Mouse (Mus musculus) left cerebral cortex, adult 8-10 months (tissue): ENCODE data around the gene Tnks1bp1. TPM values are rescaled to one million over a fixed set of nuclear protein-coding genes. Genes with fewer than 3 reads are reported as not detected.

Experiments used
- DNase-seq, 2 experiments: peaks; one replicate each; pipeline ENCODE4 v3.0.0; 2022; ENCODE audit warnings: low spot score in 2 of 2
- total RNA-seq, 4 experiments: library from RNA; stranded (reverse); gene quantifications; 2 replicates each; pipeline ENCODE4 v1.2.4; 2022

Tnks1bp1 gene
- total RNA-seq, 4 experiments from 2014 or later = 96.3 to 122 (median 110) TPM

DNA sequence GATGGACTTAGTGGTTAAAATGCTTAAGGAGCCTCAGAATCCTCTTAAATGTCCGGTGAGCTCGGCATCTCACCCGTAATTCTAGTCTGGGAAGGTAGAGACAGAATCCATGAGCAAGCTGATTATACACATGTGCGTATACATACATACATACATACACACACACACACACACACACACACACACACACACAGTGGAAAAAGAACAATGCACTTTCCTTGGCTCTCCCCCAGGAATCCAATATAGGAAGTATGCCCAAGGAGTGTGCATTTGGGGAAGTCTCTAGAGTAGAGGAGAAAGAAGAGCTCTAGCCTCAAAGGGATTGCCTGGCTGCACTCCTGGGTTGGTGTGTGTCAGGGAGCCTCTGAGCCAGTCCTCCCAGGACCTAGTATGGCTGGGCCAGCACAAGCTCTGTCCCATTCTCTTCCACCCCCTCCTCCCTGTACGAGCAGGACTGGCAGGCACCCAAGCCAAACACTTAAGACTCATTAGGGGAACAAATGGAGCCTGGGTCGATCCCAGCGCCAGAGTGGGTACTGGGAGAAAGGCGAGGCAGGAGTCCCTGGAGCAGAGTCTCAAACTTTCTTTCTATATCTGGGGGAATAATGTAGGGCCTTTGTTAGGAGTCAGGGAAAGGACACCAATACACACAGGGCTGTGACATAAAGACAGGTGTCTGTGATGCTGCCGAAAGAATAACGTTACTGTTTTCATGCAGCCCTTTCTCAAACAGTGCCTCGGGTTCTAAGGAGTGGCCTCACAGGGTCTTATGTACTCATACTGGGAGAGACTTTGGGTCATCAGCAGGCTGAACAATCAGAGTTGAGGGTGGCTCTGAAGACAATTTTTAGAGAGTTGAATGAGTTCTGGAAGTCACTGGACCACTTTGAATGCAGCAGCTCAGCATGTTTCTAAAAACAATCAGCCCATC lies 41.2 kb downstream of the Tnks1bp1 start:
- no peak for DNase-seq

DNA sequence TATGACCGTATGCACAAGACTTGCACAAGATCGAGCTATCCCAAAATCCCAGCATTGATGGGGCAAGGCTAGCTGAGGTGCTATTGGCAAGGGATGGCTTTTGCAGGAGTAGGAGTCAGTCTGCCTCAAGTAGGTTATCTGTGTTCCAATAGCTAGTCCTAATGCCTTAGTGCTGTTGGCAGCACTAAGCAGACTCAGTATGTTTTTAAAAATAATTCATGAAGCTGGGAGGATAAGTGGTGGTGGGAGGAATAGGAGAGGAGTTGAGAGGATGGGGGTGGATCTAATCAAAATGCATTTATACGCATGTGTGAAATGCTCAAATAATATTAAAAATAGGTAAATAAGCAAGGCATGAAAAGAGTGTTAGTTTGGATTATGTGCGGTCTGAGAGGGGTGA lies 43.5 kb downstream of the Tnks1bp1 start:
- DNase-seq = no peak

DNA sequence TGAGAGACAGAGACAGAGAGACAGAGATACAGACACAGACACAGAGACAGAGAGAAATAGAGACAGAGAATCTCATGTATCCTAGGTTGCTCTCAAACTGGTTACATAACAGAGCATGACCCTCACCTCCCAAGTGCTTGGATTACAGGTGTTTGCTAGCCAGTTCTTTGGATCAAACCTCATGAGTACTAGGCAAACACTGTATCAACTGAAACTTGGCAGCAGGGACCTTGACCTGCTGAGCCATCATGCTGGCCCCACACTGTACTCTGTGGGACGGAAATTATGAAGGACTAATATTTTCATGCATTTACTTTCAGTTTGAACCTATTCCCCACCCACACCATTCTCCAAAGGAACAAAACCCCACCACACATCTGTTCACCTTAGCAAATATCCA lies 45.6 kb downstream of the Tnks1bp1 start:
- DNase-seq = no peak

DNA sequence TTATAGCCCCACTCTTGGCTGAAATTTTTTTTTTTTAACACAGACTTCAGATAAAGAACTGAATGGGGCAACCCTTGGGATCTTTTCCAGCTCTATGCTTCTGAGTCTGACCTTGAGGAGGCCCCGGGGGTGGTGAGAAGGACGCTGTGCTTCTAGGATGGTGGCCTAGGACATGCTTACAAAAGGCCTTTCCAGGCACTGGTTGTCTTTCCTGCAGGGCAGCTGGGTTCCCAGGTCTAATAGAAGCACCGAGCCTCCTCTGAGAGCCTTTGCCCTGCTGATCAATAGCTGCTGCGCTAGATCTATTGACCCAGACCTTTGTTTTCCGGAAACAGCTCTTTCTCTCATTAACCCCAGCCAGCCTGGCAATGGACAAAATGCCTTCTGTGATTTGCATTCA lies 48.1 kb downstream of the Tnks1bp1 start:
- no peak for DNase-seq

DNA sequence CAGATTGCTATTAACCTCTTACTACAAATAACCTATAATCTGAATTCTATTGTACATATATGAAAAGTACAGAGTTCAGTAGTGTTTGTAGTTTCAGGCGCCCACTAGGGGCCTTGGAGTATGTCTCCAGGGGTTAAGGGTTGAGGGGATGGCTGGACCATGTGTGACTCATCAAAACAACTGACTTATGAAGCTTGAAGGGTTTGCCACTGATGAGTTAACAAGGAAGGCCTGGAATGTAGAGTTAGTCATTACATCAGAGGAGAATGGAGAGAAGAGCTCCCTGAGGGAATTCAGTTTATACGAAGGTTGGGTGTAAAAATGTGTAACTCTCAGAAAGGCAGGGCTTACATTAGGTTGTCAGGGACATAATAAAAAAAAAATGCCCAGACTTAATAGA lies 50.2 kb downstream of the Tnks1bp1 start:
- no peak for DNase-seq

DNA sequence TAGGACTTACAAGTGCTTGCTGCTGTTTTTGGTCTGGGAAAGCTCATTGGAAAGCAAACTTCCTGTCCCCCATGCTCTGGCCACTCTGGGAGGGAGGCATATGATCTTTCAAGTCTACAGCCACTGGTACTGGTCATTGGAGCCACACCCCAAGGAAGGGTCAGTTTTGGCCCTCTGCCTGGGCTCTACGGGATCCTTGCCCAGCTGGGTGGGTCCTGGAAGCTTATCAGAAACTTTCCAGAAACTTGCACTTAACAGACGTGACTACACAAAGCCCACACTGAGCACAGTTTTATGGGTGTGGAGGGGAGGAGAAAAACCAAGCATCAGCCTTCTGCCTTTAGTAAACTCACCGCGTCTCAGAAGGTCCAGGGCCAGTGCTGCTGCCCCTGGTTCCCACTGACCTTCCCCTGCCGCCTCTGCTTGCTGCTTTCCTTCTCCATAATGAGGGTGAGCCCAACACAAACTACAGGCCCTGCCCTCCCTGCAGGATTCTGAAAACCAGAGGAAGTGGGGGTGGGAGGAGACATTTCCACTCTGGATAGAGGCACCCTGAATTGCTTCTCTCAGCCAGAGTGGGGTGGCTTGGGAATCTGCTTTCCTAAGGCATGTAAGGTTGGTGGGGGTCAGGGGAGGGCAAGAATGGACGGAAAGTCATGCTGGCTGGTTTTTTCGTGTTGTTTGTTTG lies 51.1 kb downstream of the Tnks1bp1 start:
- no peak for DNase-seq

DNA sequence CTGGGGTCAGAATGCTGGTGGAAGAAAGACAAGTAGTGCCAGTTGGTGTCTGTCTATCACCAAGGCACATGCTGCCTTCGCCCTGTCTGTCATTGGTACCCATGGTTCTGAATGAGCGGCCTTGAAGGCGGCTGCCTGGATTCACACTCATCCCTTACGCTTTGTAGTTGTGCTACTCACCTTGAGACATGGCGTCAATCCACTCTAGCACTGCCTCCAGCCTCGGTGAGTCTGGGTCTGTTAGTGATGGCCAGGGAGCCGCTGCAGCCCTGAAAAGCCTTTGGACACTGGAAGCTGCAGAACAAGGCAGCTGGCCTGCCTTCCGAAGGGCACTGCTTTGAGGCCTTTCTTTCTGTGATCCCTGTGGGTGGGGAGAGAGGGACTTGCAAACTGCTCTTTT lies 55.4 kb downstream of the Tnks1bp1 start:
- DNase-seq = no peak

DNA sequence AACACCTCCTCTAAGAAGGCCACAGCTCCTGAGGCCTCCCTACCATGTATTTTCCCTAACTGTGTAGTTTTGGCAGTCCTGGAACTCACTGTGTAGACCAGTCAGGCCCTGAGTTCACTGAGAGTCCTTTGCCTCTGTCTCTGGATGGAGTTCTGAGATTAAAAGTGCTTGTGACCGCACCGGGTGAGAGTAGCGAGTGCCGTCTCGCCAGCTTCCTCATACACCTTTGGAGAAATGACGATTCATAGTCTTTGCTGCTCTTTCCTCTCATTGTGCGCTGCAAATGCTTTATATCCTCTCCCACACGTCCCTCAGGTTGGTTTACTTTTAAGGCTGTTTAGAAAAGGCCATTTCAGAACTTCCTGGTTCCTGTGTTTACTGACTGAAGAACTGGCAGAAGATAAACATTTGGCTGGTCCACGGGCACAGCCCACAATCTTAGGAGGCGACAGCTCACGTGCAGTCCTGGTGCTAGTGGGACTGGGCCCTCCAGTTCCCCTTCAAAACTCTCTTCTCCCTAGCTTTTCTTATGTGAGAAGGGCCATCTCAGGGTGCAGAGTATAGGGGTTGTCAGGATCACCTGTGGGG lies 57.7 kb downstream of the Tnks1bp1 start:
- DNase-seq = no peak

DNA sequence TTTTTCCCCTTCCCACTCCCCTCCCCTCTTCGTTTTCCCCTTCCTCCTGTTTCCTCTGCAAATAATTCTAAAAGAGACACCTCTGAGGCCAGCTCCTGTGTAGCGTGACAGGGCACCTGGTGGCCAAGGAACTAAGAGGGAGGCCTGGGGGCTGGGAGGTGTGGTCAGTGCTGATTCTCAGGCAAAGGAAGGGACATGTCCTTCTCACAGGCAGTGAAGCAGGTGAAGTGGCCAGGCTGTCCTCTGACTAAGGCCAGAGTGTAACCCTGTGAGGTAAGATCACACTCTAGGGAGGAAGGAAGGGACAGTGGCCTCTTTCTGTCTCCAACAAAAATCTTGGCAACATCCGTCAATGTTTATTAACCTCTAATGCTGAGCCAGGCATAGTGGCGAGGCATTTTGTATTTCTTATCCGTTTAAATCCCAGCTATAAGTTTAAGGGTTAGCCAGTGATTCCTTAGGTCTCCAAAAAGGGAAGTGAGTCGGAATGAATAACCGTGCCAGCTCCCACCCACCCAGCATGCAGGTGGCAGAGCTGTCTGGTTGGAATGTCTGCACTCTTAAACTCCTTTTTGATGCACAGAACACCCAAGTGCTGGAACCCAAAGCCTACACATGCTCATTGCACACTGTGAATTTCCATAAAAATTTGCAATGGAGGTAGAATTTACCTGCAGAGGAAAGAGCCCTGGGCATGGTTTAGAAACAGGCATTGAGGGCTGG lies 58.4 kb downstream of the Tnks1bp1 start:
- DNase-seq = no peak

DNA sequence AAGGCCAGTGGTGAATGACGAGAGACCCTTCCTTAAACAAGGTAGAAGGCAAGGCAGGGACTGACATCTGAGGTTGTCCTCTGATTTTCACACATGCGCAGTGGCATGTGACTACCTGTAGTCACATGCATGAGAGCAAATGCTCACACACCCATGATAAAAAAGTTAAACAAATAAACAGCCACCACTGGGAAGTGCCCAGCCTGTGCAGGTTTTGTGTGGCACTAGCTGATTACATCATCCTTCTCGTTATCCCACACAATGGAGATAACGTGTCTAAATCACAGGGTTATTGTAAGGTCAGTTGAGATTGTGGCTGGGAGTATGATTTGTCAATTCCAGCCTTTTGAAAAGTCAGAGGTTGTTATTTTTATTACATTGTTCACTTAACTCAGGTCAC lies 59.1 kb downstream of the Tnks1bp1 start:
- DNase-seq = no peak

DNA sequence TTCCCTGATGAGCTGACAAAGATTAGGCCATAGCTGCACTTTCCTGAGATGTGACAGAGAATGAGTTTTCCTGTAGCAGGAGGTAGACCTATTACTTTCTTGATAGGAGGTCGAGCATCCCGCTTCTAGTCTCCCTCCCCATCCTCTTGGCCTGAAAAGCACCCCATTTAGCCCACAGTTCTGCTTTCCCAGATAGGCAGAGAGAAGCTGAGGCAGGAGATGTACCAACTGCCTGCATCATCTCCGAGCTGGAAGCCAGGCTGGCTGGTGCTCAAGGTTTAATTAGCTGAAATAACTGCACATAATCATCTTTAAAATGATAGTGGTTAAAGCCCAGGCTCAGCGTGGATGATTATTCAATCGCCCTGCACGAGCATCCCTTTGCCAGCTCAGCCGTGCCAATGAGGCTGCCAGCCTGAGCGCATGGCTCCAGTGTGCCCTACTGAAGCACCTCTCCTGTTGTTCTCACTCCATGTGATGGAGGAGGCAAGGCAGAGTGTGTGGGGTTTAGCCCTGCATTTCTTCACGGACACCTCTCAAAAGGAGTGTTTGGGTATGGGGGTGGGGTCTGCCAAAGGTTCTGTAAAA lies 62.6 kb downstream of the Tnks1bp1 start:
- no peak for DNase-seq

Other genes starting within 250 kb of the Tnks1bp1 start
- 1 to 10 TPM; 7.3 to 8.4 (median 7.6) TPM for gene Ube2l6, start 249.2 kb upstream of the Tnks1bp1 start, total RNA-seq
- not detected for gene Smtnl1, start 225.4 kb upstream of the Tnks1bp1 start, total RNA-seq
- gene Timm10, start 221.0 kb upstream of the Tnks1bp1 start, total RNA-seq = 10 to 100 TPM; 45.2 to 52.3 (median 46.5) TPM
- under 1 TPM in 2 of 4 experiments, not detected in 2; 0.09 to 0.20 TPM for gene Slc43a1, start 209.2 kb upstream of the Tnks1bp1 start, total RNA-seq
- 10 to 100 TPM; 57.0 to 74.6 (median 70.2) TPM for gene Rtn4rl2, start 161.3 kb upstream of the Tnks1bp1 start, total RNA-seq
- gene Slc43a3, start 111.4 kb upstream of the Tnks1bp1 start, total RNA-seq = 1 to 10 TPM in 3 of 4 experiments, under 1 TPM in 1; 0.49 to 1.2 (median 1.0) TPM
- under 1 TPM in 1 of 4 experiments, not detected in 3; 0.61 TPM for gene Prg2, start 67.6 kb upstream of the Tnks1bp1 start, total RNA-seq
- not detected for gene Prg3, start 59.8 kb upstream of the Tnks1bp1 start, total RNA-seq
- gene Ssrp1, start 10.8 kb upstream of the Tnks1bp1 start, total RNA-seq = 100 to 1,000 TPM in 3 of 4 experiments, 10 to 100 TPM in 1; 99.9 to 112 (median 106) TPM
- gene P2rx3, start 10.6 kb upstream of the Tnks1bp1 start, total RNA-seq = 1 to 10 TPM; 1.7 to 3.3 (median 2.3) TPM
- gene Aplnr, start 88.2 kb downstream of the Tnks1bp1 start, total RNA-seq = under 1 TPM; 0.23 to 0.28 (median 0.27) TPM
- 10 to 100 TPM; 31.0 to 44.8 (median 36.6) TPM for gene Lrrc55, start 149.2 kb downstream of the Tnks1bp1 start, total RNA-seq